Mouse (Mus musculus) cerebellum, adult 2 months (tissue): ENCODE results near the gene Dcpp2.
A peak's percentile ranks its signal among the peaks of the same experiment; 100 is the strongest.

Experiments
- CTCF ChIP-seq: fragments of 200-500 bp; IDR thresholded peaks from 2 replicates; pipeline ENCODE4 v1.5.1; 2011; ENCODE audit warnings: low read depth, mild to moderate bottlenecking, control low read depth, low read length, moderate library complexity, borderline replicate concordance; ENCODE audit not compliant: insufficient read depth
- POLR2A ChIP-seq: fragments of 200-500 bp; IDR thresholded peaks from 2 replicates; pipeline ENCODE4 v1.6.1; 2011; ENCODE audit warnings: low read length, control low read depth, borderline replicate concordance; ENCODE audit not compliant: insufficient read depth

DNA sequence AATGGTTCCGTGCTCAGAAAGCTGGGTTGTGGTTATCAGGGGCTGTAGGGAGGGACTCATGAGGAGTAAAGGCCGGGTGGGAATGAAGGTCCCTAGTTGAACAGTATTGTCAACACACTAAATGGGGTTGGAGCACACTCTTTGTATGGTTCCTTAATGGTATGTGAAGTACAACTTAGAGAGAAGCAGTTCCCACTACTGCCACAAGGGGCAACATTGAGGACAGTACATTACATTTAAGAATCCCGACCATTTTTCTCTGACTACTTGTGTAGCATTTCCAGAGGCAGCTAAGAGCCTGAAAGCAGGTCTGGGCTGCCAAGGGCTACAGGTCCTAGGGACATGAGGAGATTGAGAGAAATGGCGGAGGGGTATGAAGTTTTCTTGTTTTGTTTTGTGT is 39.5 kb upstream of the Dcpp2 start:
- TF ChIP-seq CTCF (peak; percentile 64), POLR2A (no peak)
